Mouse (Mus musculus): ENCODE results near the gene Saal1. TPM values are rescaled to one million over a fixed set of nuclear protein-coding genes. Genes with fewer than 3 reads are reported as not detected.
A peak's percentile ranks its signal among the peaks of the same experiment; 100 is the strongest.
"Not testable (repeated sequence)": the region's sequence is repeated elsewhere in the genome, so short reads cannot be mapped to it uniquely, and the experiment has no call there.

Saal1 gene
- polyA plus RNA-seq, 1 experiment from 2014 or later = 45.4 TPM

GRCm38 (mm10) chr7:46678417-46678816 lies 32.1 kb downstream of the Saal1 start:
- no peak for DNase-seq (ENCODE audit: extremely low spot score, low spot score)

DNA sequence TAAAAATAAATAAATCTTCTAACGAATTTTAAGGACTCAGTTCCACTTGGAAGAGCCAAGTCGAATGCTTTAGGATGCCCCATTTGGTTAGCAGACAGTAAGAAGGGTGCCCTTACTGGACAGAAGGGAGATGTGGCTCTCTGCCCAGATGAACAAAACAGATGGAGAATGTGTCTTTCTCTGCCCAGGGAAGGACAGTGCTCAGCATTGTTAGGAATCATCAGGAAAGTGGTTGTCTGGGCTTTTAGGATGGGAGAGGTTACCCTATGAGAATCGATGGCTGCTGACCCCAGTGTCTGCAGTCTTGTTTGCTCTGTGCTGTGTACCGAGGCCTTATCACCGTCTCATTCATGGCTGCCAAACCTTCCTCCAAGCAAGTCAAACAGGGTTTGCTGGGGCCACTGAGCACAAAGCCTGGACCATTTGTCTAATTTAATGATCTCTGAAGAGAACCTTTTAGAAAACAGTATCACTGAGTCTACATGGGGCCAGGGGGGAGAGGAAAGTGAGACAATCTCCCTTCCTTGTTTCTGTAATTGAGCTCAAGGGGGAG lies 33.6 kb downstream of the Saal1 start:
- Histone ChIP-seq H3K27ac (no peak overlapping the region), H3K36me3 (replicated peaks) (no peaks in the 10 kb centered on the region), H3K4me3 (no peak overlapping the region), H3K27me3 (ENCODE audit: poor library complexity, severe bottlenecking) (no peaks in the 10 kb centered on the region), H3K9me3 (no peaks in the 10 kb centered on the region), H3K4me1 (peaks cover 4% of the 10 kb centered on the region; the same call in 1 of the 2 replicates)
- no peak for DNase-seq (ENCODE audit: extremely low spot score, low spot score)
- whole genome bisulfite sequencing = 75% methylated on average over 5 of the region's 5 CpGs

More at GRCm38 (mm10) chr7:46678417-46678816, 32.1 kb downstream of the Saal1 start:
- Histone ChIP-seq H3K27ac (no peak overlapping the region), H3K9me3 (0 out of 2 replicates have a peak, but pooled peaks cover 6% of the 10 kb centered on the region), H3K36me3 (replicated peaks) (no peaks in the 10 kb centered on the region), H3K4me1 (no peaks in the 10 kb centered on the region), H3K27me3 (ENCODE audit: poor library complexity, severe bottlenecking) (no peaks in the 10 kb centered on the region), H3K4me3 (no peak overlapping the region)
- WGBS = 89% methylated on average over 3 of the region's 3 CpGs

GRCm38 (mm10) chr7:46675886-46676285 lies 34.6 kb downstream of the Saal1 start:
- Histone ChIP-seq H3K27me3 (ENCODE audit: poor library complexity, severe bottlenecking) (no peaks in the 10 kb centered on the region), H3K36me3 (replicated peaks) (no peaks in the 10 kb centered on the region), H3K27ac (no peak overlapping the region), H3K9me3 (no peaks in the 10 kb centered on the region), H3K4me3 (no peak overlapping the region), H3K4me1 (peaks cover 4% of the 10 kb centered on the region; the same call in 1 of the 2 replicates)
- DNase-seq (ENCODE audit: extremely low spot score, low spot score) = no peak
- 87% methylated on average over 8 of the region's 8 CpGs for WGBS

- Histone ChIP-seq H3K27ac (no peak overlapping the region), H3K4me3 (no peak overlapping the region), H3K27me3 (ENCODE audit: poor library complexity, severe bottlenecking) (no peaks in the 10 kb centered on the region), H3K36me3 (replicated peaks) (no peaks in the 10 kb centered on the region), H3K9me3 (no peaks in the 10 kb centered on the region), H3K4me1 (peaks cover 4% of the 10 kb centered on the region; the same call in 1 of the 2 replicates)
- no peak for DNase-seq (ENCODE audit: extremely low spot score, low spot score)
- WGBS = 92% methylated on average over 7 of the region's 7 CpGs
Measured at GRCm38 (mm10) chr7:46675061-46675460, 35.4 kb downstream of the Saal1 start.

DNA sequence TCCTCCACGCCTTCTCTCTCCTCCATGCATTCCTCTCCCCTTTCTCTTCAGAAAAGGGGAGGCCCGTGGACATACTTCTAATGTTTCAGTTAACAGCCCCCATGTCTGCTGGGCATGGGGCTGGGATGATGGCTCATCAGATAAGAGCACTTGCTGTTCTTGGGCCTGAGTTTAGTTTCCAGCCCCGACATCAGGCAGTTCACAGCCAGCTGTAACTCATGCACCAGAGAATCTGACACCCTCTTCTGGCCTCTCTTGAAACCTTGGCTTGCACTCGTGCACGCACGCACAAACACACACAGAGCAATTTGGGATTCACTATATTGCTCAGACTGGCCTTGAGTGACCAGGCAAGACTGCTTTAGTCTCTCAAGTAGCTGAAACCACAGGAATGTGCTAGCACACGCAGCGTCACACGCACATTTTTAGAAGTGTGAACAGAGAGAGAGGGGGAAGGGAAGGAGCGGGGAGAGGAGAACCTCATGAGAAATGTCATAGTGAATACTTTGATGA lies 38.3 kb downstream of the Saal1 start, which contains the start of gene Tph1:
TSS of gene Tph1 (minus strand) at position 378 of the 513 bp plus-strand sequence.
- Histone ChIP-seq H3K9me3 (no peaks in the 10 kb centered on the region), H3K36me3 (replicated peaks) (no peaks in the 10 kb centered on the region), H3K4me1 (peaks cover 9% of the 10 kb centered on the region), H3K27me3 (ENCODE audit: poor library complexity, severe bottlenecking) (peaks cover 19% of the 10 kb centered on the region), H3K4me3 (no peak within 1 kb of the TSS), H3K27ac (no peak within 1 kb of the TSS)
- no peak for DNase-seq (ENCODE audit: extremely low spot score, low spot score)
- 75% methylated on average over 10 of the region's 10 CpGs for WGBS

- WGBS = under 1% methylated on average over 21 of the region's 21 CpGs
- H3K4me1 ChIP-seq = peaks cover 12% of the 10 kb centered on the region
- no peaks in the 10 kb centered on the region for H3K9me3 ChIP-seq
- no peak overlapping the region for H3K27ac ChIP-seq
- peak overlapping the region; percentile 39 for H3K4me3 ChIP-seq
- H3K27me3 ChIP-seq (ENCODE audit: poor library complexity, severe bottlenecking) = peaks cover 49% of the 10 kb centered on the region
- no peaks in the 10 kb centered on the region for H3K36me3 ChIP-seq (replicated peaks)
- peak; percentile 41 for DNase-seq (ENCODE audit: extremely low spot score, low spot score)
Measured at GRCm38 (mm10) chr7:46667256-46667655, 43.2 kb downstream of the Saal1 start.

DNA sequence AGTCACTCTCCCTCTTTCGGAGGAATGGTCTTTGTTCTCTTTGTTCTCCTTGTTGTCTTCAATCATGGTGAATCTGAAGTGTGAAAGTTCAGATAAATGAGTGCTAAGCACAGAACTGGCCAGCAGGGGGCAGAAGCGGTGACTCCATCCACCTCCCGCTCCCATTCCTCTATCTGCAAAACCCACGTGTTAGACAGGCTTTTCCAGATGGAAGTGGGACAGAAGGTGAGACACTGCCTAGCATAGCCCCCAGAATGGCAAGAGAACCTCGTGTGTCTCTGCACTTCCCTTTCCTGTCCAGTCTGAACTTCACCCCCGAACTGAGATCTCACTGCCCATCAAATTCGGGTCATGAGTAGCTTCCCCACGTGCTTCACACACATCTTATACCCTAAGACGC lies 45.2 kb downstream of the Saal1 start:
- Histone ChIP-seq H3K4me1 (peaks cover 23% of the 10 kb centered on the region), H3K36me3 (replicated peaks) (no peaks in the 10 kb centered on the region), H3K9me3 (no peaks in the 10 kb centered on the region), H3K27me3 (ENCODE audit: poor library complexity, severe bottlenecking) (peaks cover 49% of the 10 kb centered on the region), H3K27ac (no peak overlapping the region), H3K4me3 (no peak overlapping the region)
- DNase-seq (ENCODE audit: extremely low spot score, low spot score) = peak; percentile 61
- 41% methylated on average over 9 of the region's 9 CpGs for WGBS

- no peaks in the 10 kb centered on the region for H3K9me3 ChIP-seq
- WGBS = 35% methylated on average over 18 of the region's 18 CpGs
- peaks cover 24% of the 10 kb centered on the region for H3K27me3 ChIP-seq (ENCODE audit: poor library complexity, severe bottlenecking)
- H3K4me1 ChIP-seq = peaks cover 14% of the 10 kb centered on the region
- no peak overlapping the region for H3K27ac ChIP-seq
- no peak for DNase-seq (ENCODE audit: extremely low spot score, low spot score)
- no peaks in the 10 kb centered on the region for H3K36me3 ChIP-seq (replicated peaks)
- H3K4me3 ChIP-seq = peak overlapping the region; percentile 22; the same call in 1 of the 2 replicates
Measured at GRCm38 (mm10) chr7:46661591-46662090, 48.8 kb downstream of the Saal1 start.

- H3K27ac ChIP-seq = no peak overlapping the region
- no peak overlapping the region for H3K4me3 ChIP-seq
- H3K4me1 ChIP-seq = no peaks in the 10 kb centered on the region
- H3K36me3 ChIP-seq (replicated peaks) = no peaks in the 10 kb centered on the region
- 81% methylated on average over 2 of the region's 2 CpGs for WGBS
- no peak for DNase-seq (ENCODE audit: extremely low spot score, low spot score)
- no peaks in the 10 kb centered on the region for H3K27me3 ChIP-seq (ENCODE audit: poor library complexity, severe bottlenecking)
- H3K9me3 ChIP-seq = no peaks in the 10 kb centered on the region
Measured at GRCm38 (mm10) chr7:46652279-46652678, 58.2 kb downstream of the Saal1 start.

DNA sequence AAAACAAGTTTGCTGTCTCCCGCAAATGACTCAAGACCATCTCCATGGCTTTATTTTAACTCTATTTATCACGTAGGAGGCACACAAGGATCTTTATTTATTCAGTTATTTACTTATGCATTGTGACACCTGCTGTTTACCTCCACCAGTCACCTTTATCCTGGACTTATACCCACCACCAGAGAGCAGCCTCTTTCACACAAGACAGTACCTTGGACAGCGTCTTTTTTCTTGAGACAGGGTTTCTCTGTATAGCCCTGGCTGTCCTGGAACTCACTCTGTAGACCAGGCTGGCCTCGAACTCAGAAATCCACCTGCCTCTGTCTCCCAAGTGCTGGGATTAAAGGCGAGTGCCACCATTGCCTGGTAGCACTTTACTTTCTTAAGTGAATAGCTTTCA lies 60.2 kb downstream of the Saal1 start:
- not testable (repeated sequence) for H3K9me3 ChIP-seq; H3K27me3 ChIP-seq (ENCODE audit: poor library complexity, severe bottlenecking); H3K4me3 ChIP-seq; H3K27ac ChIP-seq; H3K4me1 ChIP-seq; DNase-seq (ENCODE audit: extremely low spot score, low spot score); H3K36me3 ChIP-seq (replicated peaks)
- 48% methylated on average over 5 of the region's 5 CpGs for WGBS

DNA sequence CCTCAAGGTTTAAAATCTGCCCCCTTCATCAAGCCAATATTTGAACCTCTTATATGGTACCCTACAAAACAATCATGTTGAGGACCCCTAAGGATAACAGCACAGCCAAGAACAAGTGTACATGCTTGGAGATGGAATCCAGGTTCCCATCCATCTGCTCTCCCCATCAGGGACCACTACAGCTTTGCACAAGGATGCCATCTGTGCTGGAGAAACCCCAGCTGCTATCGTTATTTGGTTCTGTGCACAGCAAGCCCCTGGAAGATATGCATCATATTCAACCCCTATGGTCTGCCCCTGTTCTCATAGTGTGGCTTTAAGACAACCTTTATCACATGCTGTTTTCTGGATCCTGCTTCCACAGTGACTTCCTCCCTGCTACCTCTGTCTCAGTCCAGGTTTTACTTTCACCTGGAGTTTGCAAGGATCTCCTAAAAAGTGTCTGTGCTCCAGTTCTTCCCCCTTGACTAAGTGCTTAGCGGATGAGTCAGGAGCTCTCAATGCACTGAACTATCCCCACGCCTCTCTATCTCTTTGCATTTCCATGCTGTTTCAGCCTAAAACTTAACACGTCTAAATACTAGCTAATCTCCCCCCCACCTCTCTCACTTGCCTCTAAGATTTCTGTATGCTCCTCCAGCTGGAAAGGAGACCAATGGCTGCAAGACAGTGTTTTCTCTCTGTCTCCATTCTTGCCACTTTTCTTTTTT lies 61.9 kb downstream of the Saal1 start:
- no peak overlapping the region for H3K4me3 ChIP-seq
- H3K4me1 ChIP-seq = no peaks in the 10 kb centered on the region
- H3K27ac ChIP-seq = no peak overlapping the region
- 82% methylated on average over 4 of the region's 4 CpGs for WGBS
- no peaks in the 10 kb centered on the region for H3K27me3 ChIP-seq (ENCODE audit: poor library complexity, severe bottlenecking)
- no peak for DNase-seq (ENCODE audit: extremely low spot score, low spot score)
- H3K9me3 ChIP-seq = no peaks in the 10 kb centered on the region
- H3K36me3 ChIP-seq (replicated peaks) = no peaks in the 10 kb centered on the region

GRCm38 (mm10) chr7:46643172-46643571 lies 67.3 kb downstream of the Saal1 start:
- Histone ChIP-seq H3K4me1 (peaks cover 17% of the 10 kb centered on the region), H3K27ac (no peak overlapping the region), H3K4me3 (no peak overlapping the region), H3K27me3 (ENCODE audit: poor library complexity, severe bottlenecking) (peaks cover 21% of the 10 kb centered on the region), H3K9me3 (no peaks in the 10 kb centered on the region), H3K36me3 (replicated peaks) (no peaks in the 10 kb centered on the region)
- no peak for DNase-seq (ENCODE audit: extremely low spot score, low spot score)
- WGBS = 79% methylated on average over 1 of the region's 1 CpGs

- DNase-seq (ENCODE audit: extremely low spot score, low spot score) = no peak
- Histone ChIP-seq H3K9me3 (no peaks in the 10 kb centered on the region), H3K27me3 (ENCODE audit: poor library complexity, severe bottlenecking) (peaks cover 21% of the 10 kb centered on the region)
Measured at GRCm38 (mm10) chr7:46640062-46640461, 70.4 kb downstream of the Saal1 start.

More at GRCm38 (mm10) chr7:46640062-46640461, 70.4 kb downstream of the Saal1 start:
- Histone ChIP-seq H3K4me1 (peaks cover 20% of the 10 kb centered on the region), H3K27ac (0 out of 2 replicates have a peak overlapping the region, but pooled peaks have one; percentile 82), H3K36me3 (replicated peaks) (no peaks in the 10 kb centered on the region), H3K4me3 (peak overlapping the region; percentile 60)
- WGBS = 18% methylated on average over 17 of the region's 17 CpGs

All from forebrain, embryonic 10.5 days (tissue).